Mouse (Mus musculus) hindbrain, embryonic 12.5 days (tissue): ENCODE data around the gene Ddx19a. TPM values are rescaled to one million over a fixed set of nuclear protein-coding genes. Genes with fewer than 3 reads are reported as not detected.
"Not testable (repeated sequence)": the region's sequence is repeated elsewhere in the genome, so short reads cannot be mapped to it uniquely, and the experiment has no call there.

ENCODE experiments used
- ATAC-seq: fragments of 200-750 bp; cut with Nextera tagmentation; 2 replicates; pipeline ENCODE4 v1.8.0; 2017; ENCODE audit warnings: moderate TSS enrichment; ENCODE audit not compliant: low FRiP score
- H3K27ac ChIP-seq: fragments of 300-500 bp; sonication (generic); 2 replicates; pipeline ENCODE4 v1.5.1; 2016; ENCODE audit warnings: mild to moderate bottlenecking
- H3K27me3 ChIP-seq: fragments of 300-500 bp; sonication (generic); 2 replicates; pipeline ENCODE4 v1.6.1; 2016; ENCODE audit warnings: mild to moderate bottlenecking
- H3K36me3 ChIP-seq: fragments of 300-500 bp; sonication (generic); 2 replicates; pipeline ENCODE4 v1.6.1; 2016; ENCODE audit warnings: mild to moderate bottlenecking
- H3K4me1 ChIP-seq: fragments of 300-500 bp; sonication (generic); 2 replicates; pipeline ENCODE4 v1.6.1; 2016
- H3K4me2 ChIP-seq: fragments of 300-500 bp; sonication (generic); replicated peaks from 2 replicates; pipeline ENCODE4 v1.6.1; 2016; ENCODE audit warnings: mild to moderate bottlenecking
- H3K4me3 ChIP-seq: fragments of 300-500 bp; sonication (generic); 2 replicates; pipeline ENCODE4 v1.5.1; 2016; ENCODE audit warnings: mild to moderate bottlenecking
- H3K9ac ChIP-seq: fragments of 300-500 bp; sonication (generic); 2 replicates; pipeline ENCODE4 v1.6.1; 2016; ENCODE audit warnings: mild to moderate bottlenecking, moderate library complexity
- H3K9me3 ChIP-seq: fragments of 300-500 bp; sonication (generic); replicated peaks from 2 replicates; pipeline ENCODE4 v1.6.1; 2016; ENCODE audit warnings: mild to moderate bottlenecking
- WGBS: fragments of 180-500 bp; shearing (Covaris S2); methylation state at CpG from one replicate; pipeline ENCODE4 v1.1.7; 2016; 5-methylcytosine and 5-hydroxymethylcytosine counted together
- polyA plus RNA-seq: library from polyadenylated mRNA; unstranded; fragments of >200 nt; fragmentation: Nextera tagmentation; extraction: Ambion mirVana; gene quantifications from 2 replicates; pipeline ENCODE4 v1.2.1, GENCODE M21; 2016

The Ddx19a gene
- polyA plus RNA-seq, 1 experiment from 2014 or later, result 13.9 TPM

DNA sequence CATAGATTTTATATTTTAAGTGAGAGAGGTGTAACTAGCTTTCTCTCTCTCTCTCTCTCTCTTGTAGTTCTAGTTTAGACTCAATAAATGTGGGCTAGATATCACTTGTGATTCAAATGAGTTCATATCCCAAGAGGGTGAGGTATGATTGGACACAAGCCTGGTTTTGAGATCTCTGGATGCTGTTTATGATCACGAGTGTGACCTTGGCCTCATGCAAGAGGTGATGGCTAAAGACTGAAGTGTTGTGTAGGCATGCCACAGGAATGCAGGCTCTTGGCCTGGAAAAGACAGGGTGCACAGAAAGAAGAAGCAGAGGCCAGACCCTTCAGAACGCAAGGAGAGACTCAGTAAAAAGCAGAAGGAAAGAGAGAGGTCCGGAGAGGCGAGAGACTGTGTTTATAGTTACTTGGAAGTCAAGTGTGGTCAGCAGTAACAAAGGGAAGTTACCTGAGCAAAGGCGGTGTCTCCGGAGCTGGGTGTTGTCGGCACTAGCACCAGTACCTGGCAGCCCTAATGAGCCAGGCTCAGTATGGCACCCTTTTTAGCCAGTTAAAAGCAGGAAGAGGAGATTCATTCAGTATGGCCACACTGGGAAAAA is 53.2 kb downstream of the Ddx19a start:
- H3K4me2 ChIP-seq, result no peak overlapping the region
- ATAC-seq, result no peak
- no peak overlapping the region for H3K27ac ChIP-seq
- H3K9ac ChIP-seq, result no peak overlapping the region
- H3K4me1 ChIP-seq, result peaks cover 5% of the 10 kb centered on the region
- H3K27me3 ChIP-seq, result no peaks in the 10 kb centered on the region
- no peaks in the 10 kb centered on the region for H3K36me3 ChIP-seq
- WGBS, result 93% methylated on average over 7 of the region's 7 CpGs
- H3K9me3 ChIP-seq, result no peaks in the 10 kb centered on the region
- no peak overlapping the region for H3K4me3 ChIP-seq

DNA sequence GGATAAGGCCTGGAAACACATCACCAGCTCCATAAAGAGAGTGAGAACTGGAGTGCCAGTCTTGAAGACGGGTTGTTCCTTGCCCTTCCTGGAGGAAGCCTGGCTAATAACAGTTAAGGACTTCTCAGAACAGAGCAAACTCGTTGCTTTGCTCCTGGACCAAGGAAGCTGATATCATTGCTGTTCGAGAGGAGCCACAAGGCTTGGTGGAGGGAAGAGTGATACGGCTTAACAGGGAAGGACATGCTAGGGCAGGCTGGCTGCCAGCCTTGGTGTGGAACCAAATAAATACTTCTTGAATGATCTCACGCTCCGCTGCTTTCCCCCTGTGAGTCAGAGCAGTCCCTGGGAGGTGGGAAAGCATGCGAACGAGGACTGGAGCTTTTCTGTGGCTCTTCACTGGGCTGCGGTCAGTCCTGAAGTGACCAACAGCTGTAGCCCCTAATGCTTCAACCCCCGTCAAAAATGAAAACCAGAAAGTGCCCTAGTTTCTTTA is 56.1 kb downstream of the Ddx19a start:
- no peak overlapping the region for H3K9ac ChIP-seq
- H3K36me3 ChIP-seq, result no peaks in the 10 kb centered on the region
- H3K27ac ChIP-seq, result no peak overlapping the region
- H3K4me2 ChIP-seq, result no peak overlapping the region
- H3K4me3 ChIP-seq, result no peak overlapping the region
- peaks cover 5% of the 10 kb centered on the region for H3K4me1 ChIP-seq
- no peaks in the 10 kb centered on the region for H3K27me3 ChIP-seq
- ATAC-seq, result no peak
- H3K9me3 ChIP-seq, result no peaks in the 10 kb centered on the region
- WGBS, result 65% methylated on average over 10 of the region's 10 CpGs

DNA sequence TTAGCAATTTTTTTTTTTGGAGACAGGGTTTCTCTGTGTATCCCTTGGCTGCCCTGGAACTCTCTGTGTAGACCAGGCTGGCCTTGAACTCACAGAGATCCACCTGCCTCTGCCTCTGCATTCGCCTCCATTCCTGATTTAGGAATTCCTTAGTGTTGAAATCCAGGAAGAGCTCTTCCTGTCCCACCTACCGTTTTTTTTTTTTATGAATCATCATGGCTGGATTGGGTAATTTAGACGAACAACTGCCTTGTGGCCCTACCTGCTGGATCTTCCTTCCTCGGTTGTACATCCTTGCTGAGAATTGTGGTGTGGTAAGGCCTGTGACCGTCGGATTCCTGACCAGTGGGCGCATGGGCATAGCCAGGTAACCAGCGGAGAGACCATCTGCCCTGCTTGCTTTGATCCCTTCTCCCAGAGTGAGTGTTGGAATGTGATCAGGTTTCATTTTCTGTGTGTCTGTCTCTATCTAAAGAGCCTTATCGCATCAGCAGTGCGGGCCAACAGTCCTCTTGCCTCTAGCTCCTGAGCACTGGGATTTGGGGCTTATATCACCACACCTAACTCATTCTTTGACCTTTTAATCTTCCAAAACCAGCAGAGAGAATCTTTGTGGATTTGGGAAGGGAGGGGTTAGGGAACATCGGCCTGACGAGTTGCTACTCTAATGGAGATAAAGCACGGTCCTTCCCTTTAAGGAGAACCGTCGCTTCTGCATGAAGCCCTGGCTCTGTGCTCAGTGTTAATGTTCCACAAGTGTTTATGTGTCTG is 56.7 kb downstream of the Ddx19a start:
- no peaks in the 10 kb centered on the region for H3K27me3 ChIP-seq
- no peak for ATAC-seq
- H3K27ac ChIP-seq, result no peak overlapping the region
- H3K4me3 ChIP-seq, result no peak overlapping the region
- H3K4me1 ChIP-seq, result peaks cover 5% of the 10 kb centered on the region
- H3K9me3 ChIP-seq, result no peaks in the 10 kb centered on the region
- no peak overlapping the region for H3K9ac ChIP-seq
- 93% methylated on average over 15 of the region's 15 CpGs for WGBS
- no peak overlapping the region for H3K4me2 ChIP-seq
- no peaks in the 10 kb centered on the region for H3K36me3 ChIP-seq

DNA sequence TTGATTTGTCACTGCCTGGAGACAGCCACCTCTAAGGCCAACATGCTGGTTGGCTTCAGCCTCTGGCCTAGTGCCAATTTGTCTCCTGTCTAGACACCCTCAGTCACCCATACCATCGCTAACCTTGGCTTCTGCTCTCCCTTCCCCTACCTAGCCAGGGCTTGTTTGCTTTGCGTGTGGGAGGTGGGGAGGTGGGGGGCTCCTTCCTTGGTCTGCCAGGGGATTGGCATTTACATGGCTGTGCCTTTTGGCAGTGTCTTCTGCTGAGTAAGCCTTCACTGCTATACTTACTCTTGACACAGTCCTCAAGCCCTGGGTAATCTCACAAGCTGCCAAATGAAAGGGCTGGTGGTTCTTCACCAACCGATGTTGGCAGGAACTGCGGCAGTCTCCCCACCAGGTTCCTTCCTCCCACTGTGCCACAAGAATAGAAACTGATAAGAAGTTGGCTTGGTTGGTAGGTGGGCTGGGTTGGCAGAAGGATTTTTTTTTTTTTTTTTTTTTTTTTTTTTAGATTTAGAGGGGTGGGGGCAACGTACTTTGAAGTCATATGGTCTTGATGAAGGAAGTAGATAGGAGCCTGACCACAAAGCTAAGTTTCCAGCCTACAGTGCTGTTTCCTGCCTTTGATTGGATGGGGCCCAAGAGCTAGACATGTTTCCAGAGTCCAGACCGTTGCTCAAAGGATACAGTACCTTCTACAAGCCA is 58.6 kb downstream of the Ddx19a start:
- Histone ChIP-seq H3K27ac (no peak overlapping the region), H3K4me2 (no peak overlapping the region), H3K9me3 (no peaks in the 10 kb centered on the region), H3K4me1 (peaks cover 5% of the 10 kb centered on the region), H3K27me3 (no peaks in the 10 kb centered on the region), H3K36me3 (no peaks in the 10 kb centered on the region), H3K9ac (no peak overlapping the region), H3K4me3 (no peak overlapping the region)
- 76% methylated on average over 6 of the region's 6 CpGs for WGBS
- ATAC-seq, result no peak

DNA sequence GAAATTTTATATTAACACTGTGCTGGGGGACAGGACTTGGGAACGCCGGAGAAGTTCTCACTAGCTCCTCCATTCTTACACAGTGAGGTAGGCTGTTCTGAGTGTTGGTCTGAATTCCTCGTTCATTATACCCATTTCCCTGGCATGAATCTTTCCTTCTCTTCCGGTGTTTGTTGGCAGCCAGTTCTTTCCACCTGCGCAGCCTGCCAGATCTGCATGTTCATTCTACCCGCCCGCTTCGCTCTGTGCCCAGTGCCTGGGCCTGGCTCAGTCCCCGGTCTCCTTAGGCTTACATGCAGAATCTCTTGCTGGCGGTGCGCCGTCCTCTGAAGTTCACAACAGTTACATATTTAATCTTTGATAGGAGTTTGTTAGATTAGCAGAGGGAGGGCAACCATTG is 61.4 kb downstream of the Ddx19a start:
- no peaks in the 10 kb centered on the region for H3K27me3 ChIP-seq
- no peak overlapping the region for H3K4me2 ChIP-seq
- H3K9ac ChIP-seq, result no peak overlapping the region
- no peak overlapping the region for H3K27ac ChIP-seq
- no peak for ATAC-seq
- 95% methylated on average over 12 of the region's 12 CpGs for WGBS
- no peaks in the 10 kb centered on the region for H3K9me3 ChIP-seq
- peaks cover 1% of the 10 kb centered on the region; the same call in 1 of the 2 replicates for H3K36me3 ChIP-seq
- no peak overlapping the region for H3K4me3 ChIP-seq
- no peaks in the 10 kb centered on the region for H3K4me1 ChIP-seq

DNA sequence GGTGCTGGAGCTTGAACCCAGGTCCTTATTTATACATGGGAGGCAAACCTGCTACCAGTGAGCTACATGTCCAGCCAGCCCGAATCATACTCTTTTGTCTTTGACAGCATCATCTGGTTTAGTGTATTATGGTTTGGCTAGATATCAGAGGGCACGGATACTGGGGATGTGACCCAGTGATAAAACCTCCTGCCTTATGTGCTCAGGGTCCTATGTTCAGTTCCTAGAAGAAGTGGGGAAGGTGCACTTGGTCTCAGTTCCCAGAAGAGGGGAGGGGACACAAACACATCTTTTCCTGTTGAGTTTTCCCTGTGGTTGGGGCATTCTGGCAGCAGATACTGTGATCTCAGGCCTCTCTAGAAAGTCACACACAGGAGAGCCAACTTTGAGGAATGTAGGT is 64.3 kb downstream of the Ddx19a start:
- no peak for ATAC-seq
- Histone ChIP-seq H3K36me3 (peaks cover 8% of the 10 kb centered on the region; the same call in 1 of the 2 replicates), H3K9me3 (no peaks in the 10 kb centered on the region), H3K27ac (no peak overlapping the region), H3K4me2 (no peak overlapping the region), H3K9ac (no peak overlapping the region), H3K4me3 (no peak overlapping the region), H3K4me1 (no peaks in the 10 kb centered on the region), H3K27me3 (no peaks in the 10 kb centered on the region)
- 94% methylated on average over 2 of the region's 2 CpGs for WGBS

DNA sequence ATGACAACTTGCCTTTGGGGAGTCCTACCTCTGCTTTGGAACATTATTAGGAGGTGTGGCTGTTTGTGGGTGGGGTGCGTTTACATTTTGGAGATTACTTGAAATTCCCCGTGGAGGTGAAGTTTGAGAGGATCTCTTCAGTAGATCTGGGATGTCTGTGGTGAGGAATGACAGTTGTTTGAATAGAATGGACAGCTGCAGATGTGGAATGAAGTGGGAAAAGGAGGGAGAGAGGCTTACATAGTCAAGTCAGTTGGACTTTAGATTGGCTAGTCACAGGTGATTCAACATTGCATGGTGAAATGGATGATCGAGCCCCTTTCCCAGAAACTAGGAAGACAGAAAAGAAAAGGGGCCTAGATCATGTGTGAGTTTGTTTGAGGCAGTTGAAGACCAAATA is 65.2 kb downstream of the Ddx19a start:
- Histone ChIP-seq H3K9ac (no peak overlapping the region), H3K36me3 (peaks cover 8% of the 10 kb centered on the region; the same call in 1 of the 2 replicates), H3K4me2 (no peak overlapping the region), H3K27me3 (no peaks in the 10 kb centered on the region), H3K4me1 (no peaks in the 10 kb centered on the region), H3K4me3 (no peak overlapping the region), H3K9me3 (no peaks in the 10 kb centered on the region), H3K27ac (no peak overlapping the region)
- ATAC-seq, result no peak
- 92% methylated on average over 3 of the region's 3 CpGs for WGBS

DNA sequence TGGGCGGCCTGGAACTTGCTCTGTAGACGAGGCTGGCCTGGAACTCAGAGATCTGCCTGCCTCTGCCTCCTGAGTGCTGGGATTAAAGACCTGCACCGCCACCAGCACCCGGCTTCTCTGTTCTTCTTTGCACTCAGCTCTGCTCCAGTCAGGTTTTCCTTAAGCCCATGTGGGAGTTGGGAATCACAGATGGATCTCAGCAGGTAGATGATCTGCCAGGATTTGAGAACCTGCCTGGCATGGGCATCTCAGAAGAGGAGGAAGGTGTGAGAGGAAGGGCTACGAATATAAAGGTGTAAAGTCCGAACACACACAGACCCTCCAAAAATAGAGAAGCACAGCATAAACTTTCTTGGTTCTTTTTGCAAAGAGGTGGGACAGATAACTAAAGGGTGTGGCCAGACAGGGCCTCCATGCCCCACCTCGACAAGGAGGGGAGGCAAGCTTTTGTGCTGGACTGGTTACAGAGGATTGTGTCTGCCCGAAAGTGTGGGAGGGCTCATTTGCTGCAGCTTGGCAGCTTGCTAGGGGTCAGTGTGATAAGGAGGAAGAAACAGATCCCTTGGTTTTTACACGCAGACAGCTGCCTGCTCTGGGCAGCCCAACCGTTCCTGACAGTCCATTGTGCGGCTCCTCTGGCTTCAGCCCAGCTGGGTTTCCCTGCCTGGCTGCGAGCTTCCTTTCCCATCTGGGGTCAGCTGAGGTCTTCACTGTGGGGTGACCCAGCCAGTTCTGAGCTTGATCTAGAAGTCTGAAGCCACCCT is 66.2 kb downstream of the Ddx19a start:
- H3K36me3 ChIP-seq, result peaks cover 8% of the 10 kb centered on the region; the same call in 1 of the 2 replicates
- H3K4me3 ChIP-seq, result no peak overlapping the region
- H3K27me3 ChIP-seq, result no peaks in the 10 kb centered on the region
- no peak overlapping the region; the same call in 1 of the 2 replicates for H3K27ac ChIP-seq
- no peak overlapping the region for H3K9ac ChIP-seq
- H3K9me3 ChIP-seq, result no peaks in the 10 kb centered on the region
- 76% methylated on average over 12 of the region's 12 CpGs for WGBS
- no peak for ATAC-seq
- H3K4me1 ChIP-seq, result no peaks in the 10 kb centered on the region
- no peak overlapping the region for H3K4me2 ChIP-seq

DNA sequence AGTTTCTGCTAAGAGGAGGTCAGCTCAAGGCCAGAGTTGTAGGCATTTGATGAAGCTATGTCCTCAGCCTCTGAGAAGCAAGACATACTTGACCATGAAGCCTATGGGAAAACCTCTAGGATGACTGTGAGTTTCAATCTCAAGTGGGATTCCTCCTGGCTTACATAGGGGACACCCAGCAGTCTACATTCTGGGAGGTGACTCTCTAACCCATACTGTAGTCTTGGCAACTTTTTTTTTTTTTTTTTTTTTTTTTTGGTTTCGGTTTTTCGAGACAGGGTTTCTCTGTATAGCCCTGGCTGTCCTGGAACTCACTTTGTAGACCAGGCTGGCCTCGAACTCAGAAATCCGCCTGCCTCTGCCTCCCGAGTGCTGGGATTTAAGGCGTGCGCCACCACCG is 67.9 kb downstream of the Ddx19a start:
- not testable (repeated sequence) for H3K4me1 ChIP-seq, H3K27ac ChIP-seq, ATAC-seq, H3K36me3 ChIP-seq, H3K9me3 ChIP-seq, H3K27me3 ChIP-seq, H3K4me2 ChIP-seq, H3K9ac ChIP-seq, H3K4me3 ChIP-seq
- 95% methylated on average over 7 of the region's 8 CpGs for WGBS

DNA sequence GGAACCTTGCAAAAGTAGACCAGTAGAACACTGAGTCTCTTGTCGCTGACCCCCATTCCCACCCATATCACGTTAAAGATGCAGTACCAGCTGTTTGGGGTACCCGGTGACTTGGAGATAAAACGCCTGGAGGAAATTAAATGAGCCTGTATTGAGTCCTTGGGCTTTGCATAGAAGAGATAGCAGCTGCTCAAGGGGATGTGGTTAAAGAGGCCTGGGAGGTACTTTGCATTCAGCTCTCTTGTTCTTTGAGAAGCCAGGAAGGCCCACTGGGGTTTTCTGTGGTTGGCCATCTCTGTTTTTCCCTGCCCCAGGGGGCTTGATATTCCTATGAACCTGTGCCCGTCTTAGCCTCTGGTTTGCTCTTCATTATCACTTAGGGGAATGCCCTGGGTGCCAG is 68.5 kb downstream of the Ddx19a start:
- no peaks in the 10 kb centered on the region for H3K9me3 ChIP-seq
- H3K4me2 ChIP-seq, result no peak overlapping the region
- no peaks in the 10 kb centered on the region for H3K27me3 ChIP-seq
- peaks cover 8% of the 10 kb centered on the region; the same call in 1 of the 2 replicates for H3K36me3 ChIP-seq
- no peak overlapping the region for H3K9ac ChIP-seq
- no peaks in the 10 kb centered on the region for H3K4me1 ChIP-seq
- no peak for ATAC-seq
- no peak overlapping the region for H3K27ac ChIP-seq
- H3K4me3 ChIP-seq, result no peak overlapping the region
- WGBS, result 65% methylated on average over 5 of the region's 5 CpGs

DNA sequence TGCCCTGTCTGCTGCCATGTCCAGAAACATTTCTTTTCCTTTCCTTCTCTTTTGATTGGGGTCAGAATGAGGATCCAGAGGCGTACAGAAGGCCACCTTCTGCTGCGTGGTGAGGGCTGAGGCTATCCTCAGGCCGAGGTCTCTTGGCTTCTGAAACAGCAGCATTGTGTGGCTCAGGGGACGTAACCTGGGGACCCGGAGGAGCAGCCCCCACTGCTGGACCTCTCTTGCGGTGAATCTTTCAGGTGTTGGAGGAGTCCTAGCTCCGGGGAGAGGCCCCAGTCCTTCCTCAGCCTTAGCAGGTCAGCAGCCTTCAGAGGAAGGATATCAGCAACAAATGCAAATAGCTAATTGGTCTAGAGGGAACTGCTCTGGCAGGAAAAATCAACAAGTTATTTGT is 69.2 kb downstream of the Ddx19a start:
- no peaks in the 10 kb centered on the region for H3K9me3 ChIP-seq
- WGBS, result 90% methylated on average over 7 of the region's 7 CpGs
- no peak overlapping the region for H3K4me2 ChIP-seq
- no peaks in the 10 kb centered on the region for H3K27me3 ChIP-seq
- H3K9ac ChIP-seq, result no peak overlapping the region
- H3K4me1 ChIP-seq, result no peaks in the 10 kb centered on the region
- peaks cover 8% of the 10 kb centered on the region; the same call in 1 of the 2 replicates for H3K36me3 ChIP-seq
- ATAC-seq, result no peak
- no peak overlapping the region for H3K4me3 ChIP-seq
- H3K27ac ChIP-seq, result no peak overlapping the region

DNA sequence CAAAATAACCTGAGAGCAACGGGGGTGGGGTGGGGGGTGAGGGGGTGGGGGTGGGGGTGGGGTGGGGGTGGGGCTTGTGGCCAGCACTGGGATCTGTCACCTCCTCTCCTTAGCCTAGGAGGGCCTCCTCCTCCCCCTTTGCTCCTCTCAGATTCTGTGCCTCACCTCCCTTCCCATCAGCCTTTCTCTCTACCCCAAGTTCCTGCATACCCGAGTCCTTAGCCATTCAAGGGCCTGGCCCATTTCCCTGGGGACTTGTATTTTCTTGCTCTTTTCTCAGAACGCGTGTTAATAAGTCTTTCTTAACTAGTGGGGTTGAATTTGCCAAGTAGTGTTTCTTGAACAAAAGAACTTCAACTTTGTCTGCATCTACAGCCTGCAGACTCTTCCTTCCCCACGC is 70.9 kb downstream of the Ddx19a start:
- Histone ChIP-seq H3K27ac (no peak overlapping the region), H3K36me3 (peaks cover 10% of the 10 kb centered on the region), H3K9me3 (no peaks in the 10 kb centered on the region), H3K9ac (no peak overlapping the region), H3K4me2 (no peak overlapping the region), H3K27me3 (no peaks in the 10 kb centered on the region), H3K4me3 (no peak overlapping the region), H3K4me1 (peaks cover 4% of the 10 kb centered on the region)
- ATAC-seq, result no peak
- 62% methylated on average over 5 of the region's 5 CpGs for WGBS
